23 mouse cellular contexts compared by ENCODE assay signal in the genomic region with DNA sequence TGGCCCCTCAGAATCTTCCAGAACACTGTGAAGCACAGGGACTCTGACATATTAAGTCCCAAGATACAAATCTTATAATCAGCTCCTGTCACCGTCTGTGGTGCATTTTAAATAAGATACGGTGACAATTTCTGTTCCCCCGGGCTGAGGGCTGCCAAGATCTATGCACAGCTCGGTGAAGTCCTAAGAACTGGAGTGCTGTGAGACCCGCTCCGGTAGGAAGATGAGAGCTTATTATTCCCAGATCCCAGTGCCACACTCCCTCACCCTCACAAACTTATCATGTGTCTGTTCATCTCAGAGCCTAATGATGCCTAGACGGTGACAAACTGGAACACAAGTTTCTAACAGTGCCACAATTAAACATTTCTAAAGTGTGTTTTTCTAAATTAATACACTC.
DNase-seq lines count a peak whose midpoint lies in the region; ATAC-seq and TF ChIP-seq lines count a peak whose summit lies in the region.
"Had no signal": no experiment of that assay in that cellular context is flagged by ENCODE, and none has a peak within 500 bp of the region (broad histone marks: within the 10 kb centered on the region; RNA-seq: fewer than 3 reads in every experiment).

No protein-coding gene starts in this region.

- H3K4me2 ChIP-seq in hindbrain, embryonic 15.5 days = no peak overlapping the region
- H3K4me2 ChIP-seq in hindbrain, postnatal 0 days (ENCODE audit: low read depth, low read length) = no peak overlapping the region
- H3K4me2 ChIP-seq in midbrain, embryonic 16.5 days (ENCODE audit: low read length) = no peak overlapping the region
- H3K4me2 ChIP-seq in midbrain, embryonic 13.5 days (replicated peaks) = no peak overlapping the region
- H3K4me2 ChIP-seq: embryonic facial prominence, embryonic 13.5 days; embryonic facial prominence, embryonic 15.5 days; forebrain, embryonic 12.5 days had no signal

- no peaks in the 10 kb centered on the region for H3K36me3 ChIP-seq in hindbrain, embryonic 15.5 days
- no peaks in the 10 kb centered on the region for H3K36me3 ChIP-seq in hindbrain, postnatal 0 days (ENCODE audit: insufficient read depth, low read length)
- no peaks in the 10 kb centered on the region for H3K36me3 ChIP-seq in midbrain, embryonic 16.5 days (ENCODE audit: control insufficient read depth, insufficient read depth, low read length)
- no peaks in the 10 kb centered on the region for H3K36me3 ChIP-seq in midbrain, embryonic 13.5 days
- H3K36me3 ChIP-seq: embryonic facial prominence, embryonic 13.5 days; embryonic facial prominence, embryonic 15.5 days; forebrain, embryonic 10.5 days; forebrain, embryonic 12.5 days had no signal

- no peak overlapping the region for H3K9ac ChIP-seq in hindbrain, embryonic 15.5 days
- H3K9ac ChIP-seq in hindbrain, postnatal 0 days (replicated peaks; ENCODE audit: low read length) = no peak overlapping the region
- no peak overlapping the region for H3K9ac ChIP-seq in midbrain, embryonic 16.5 days (ENCODE audit: low read depth, low read length)
- H3K9ac ChIP-seq in midbrain, embryonic 13.5 days (replicated peaks) = no peak overlapping the region
- H3K9ac ChIP-seq: embryonic facial prominence, embryonic 13.5 days; embryonic facial prominence, embryonic 15.5 days; forebrain, embryonic 12.5 days had no signal

- H3K27ac ChIP-seq in hindbrain, embryonic 15.5 days (replicated peaks) = no peak overlapping the region
- no peak overlapping the region for H3K27ac ChIP-seq in hindbrain, postnatal 0 days
- no peak overlapping the region for H3K27ac ChIP-seq in midbrain, embryonic 16.5 days (ENCODE audit: low read length)
- no peak overlapping the region for H3K27ac ChIP-seq in midbrain, embryonic 13.5 days
- H3K27ac ChIP-seq: embryonic facial prominence, embryonic 13.5 days; embryonic facial prominence, embryonic 15.5 days; forebrain, embryonic 10.5 days; forebrain, embryonic 12.5 days had no signal

- TF ChIP-seq POLR2A in brain, embryonic 14.5 days (IDR thresholded peaks at IDR 0.05; ENCODE audit: borderline replicate concordance, extremely low read depth, insufficient read depth, insufficient read length, poor library complexity, severe bottlenecking) = no peak

- DNase-seq in hindbrain, postnatal 0 days (ENCODE audit: low spot score) = no peak
- peak; percentile 34 for DNase-seq in brain, embryonic 14.5 days (ENCODE audit: low read depth)
- no peak for DNase-seq in adrenal gland, postnatal 25 days
- DNase-seq: adrenal gland, adult 2 months; adrenal gland, postnatal 10 days; adrenal gland, postnatal 36 days; cerebellum, adult 11 months; cerebellum, adult 18-20 months; cerebellum, adult 8-10 months; cerebellum, adult 9-11 months; cerebellum, postnatal 14 days; cerebellum, postnatal 36 days; embryo, embryonic 11 days had no signal

- no peaks in the 10 kb centered on the region for H3K9me3 ChIP-seq in hindbrain, embryonic 15.5 days
- H3K9me3 ChIP-seq in hindbrain, postnatal 0 days (ENCODE audit: low read length) = no peaks in the 10 kb centered on the region
- H3K9me3 ChIP-seq in midbrain, embryonic 16.5 days (replicated peaks; ENCODE audit: control insufficient read depth, low read length, poor library complexity, severe bottlenecking) = no peaks in the 10 kb centered on the region
- no peaks in the 10 kb centered on the region for H3K9me3 ChIP-seq in midbrain, embryonic 13.5 days
- H3K9me3 ChIP-seq: embryonic facial prominence, embryonic 13.5 days; embryonic facial prominence, embryonic 15.5 days; forebrain, embryonic 10.5 days; forebrain, embryonic 12.5 days had no signal

- WGBS in hindbrain, embryonic 15.5 days = 64% methylated on average over 7 of the region's 7 CpGs
- WGBS in hindbrain, postnatal 0 days = 64% methylated on average over 7 of the region's 7 CpGs
- WGBS in midbrain, embryonic 16.5 days = 74% methylated on average over 7 of the region's 7 CpGs
- WGBS in midbrain, embryonic 13.5 days = 82% methylated on average over 7 of the region's 7 CpGs

- H3K4me1 ChIP-seq in hindbrain, embryonic 15.5 days (replicated peaks) = no peaks in the 10 kb centered on the region
- no peaks in the 10 kb centered on the region; the same call in 1 of the 2 replicates for H3K4me1 ChIP-seq in hindbrain, postnatal 0 days (ENCODE audit: insufficient read depth, low read length)
- H3K4me1 ChIP-seq in midbrain, embryonic 16.5 days (ENCODE audit: control insufficient read depth, insufficient read depth, low read length) = no peaks in the 10 kb centered on the region; the same call in 1 of the 2 replicates
- H3K4me1 ChIP-seq in midbrain, embryonic 13.5 days (replicated peaks) = no peaks in the 10 kb centered on the region; the same call in 1 of the 2 replicates
- H3K4me1 ChIP-seq: embryonic facial prominence, embryonic 15.5 days; forebrain, embryonic 10.5 days had no signal

- H3K4me3 ChIP-seq in hindbrain, embryonic 15.5 days = no peak overlapping the region
- H3K4me3 ChIP-seq in hindbrain, postnatal 0 days (ENCODE audit: low read length) = no peak overlapping the region
- H3K4me3 ChIP-seq in midbrain, embryonic 16.5 days (ENCODE audit: low read depth, low read length) = no peak overlapping the region
- H3K4me3 ChIP-seq in midbrain, embryonic 13.5 days (replicated peaks) = no peak overlapping the region
- H3K4me3 ChIP-seq: embryonic facial prominence, embryonic 13.5 days; embryonic facial prominence, embryonic 15.5 days; erythroblast, embryonic 14.5 days; forebrain, embryonic 10.5 days; forebrain, embryonic 12.5 days had no signal

- H3K27me3 ChIP-seq in hindbrain, embryonic 15.5 days = no peaks in the 10 kb centered on the region
- no peaks in the 10 kb centered on the region for H3K27me3 ChIP-seq in hindbrain, postnatal 0 days (ENCODE audit: insufficient read depth, low read length)
- no peaks in the 10 kb centered on the region for H3K27me3 ChIP-seq in midbrain, embryonic 16.5 days (ENCODE audit: control insufficient read depth, insufficient read depth, low read depth, low read length)
- no peaks in the 10 kb centered on the region for H3K27me3 ChIP-seq in midbrain, embryonic 13.5 days
- H3K27me3 ChIP-seq: embryonic facial prominence, embryonic 13.5 days; embryonic facial prominence, embryonic 15.5 days; forebrain, embryonic 12.5 days had no signal

- 0 out of 2 replicates have a peak, but pooled peaks have one; percentile 39 for ATAC-seq in hindbrain, embryonic 15.5 days (ENCODE audit: low FRiP score, low read depth)
- ATAC-seq in hindbrain, postnatal 0 days = no peak
- ATAC-seq in midbrain, embryonic 16.5 days = peak; percentile 84
- no peak for ATAC-seq in midbrain, embryonic 13.5 days
- ATAC-seq: forebrain, embryonic 14.5 days; forebrain, embryonic 16.5 days had no signal

- no peak for TF ChIP-seq CTCF in hindbrain, postnatal 0 days (IDR thresholded peaks at IDR 0.05; ENCODE audit: low read depth)
- no peak for TF ChIP-seq CTCF in brain, embryonic 14.5 days (IDR thresholded peaks at IDR 0.05; ENCODE audit: borderline replicate concordance, extremely low read depth, insufficient read depth, insufficient read length)

Comparison
In these comparisons a context has a peak if more than half of its experiments do, and no peak if none do; other contexts are left out.
1. ATAC-seq: peak in hindbrain, embryonic 15.5 days (single experiment) and midbrain, embryonic 16.5 days (single experiment); none in hindbrain, postnatal 0 days (single experiment) and midbrain, embryonic 13.5 days (single experiment).